Mouse (Mus musculus) brain, embryonic 14.5 days (tissue): Measurements from ENCODE around the gene Zfp882.

Experiments used
- CTCF ChIP-seq: fragments of 200-500 bp; IDR thresholded peaks from 2 replicates; pipeline ENCODE4 v1.5.1; 2012; ENCODE audit warnings: inconsistent platforms, mild to moderate bottlenecking, moderate library complexity, borderline replicate concordance; ENCODE audit not compliant: insufficient read depth, insufficient read length; ENCODE audit errors: extremely low read depth
- POLR2A ChIP-seq: fragments of 200-500 bp; IDR thresholded peaks from 2 replicates; pipeline ENCODE4 v1.6.1; 2012; ENCODE audit warnings: mild to moderate bottlenecking, inconsistent platforms, borderline replicate concordance; ENCODE audit not compliant: poor library complexity, insufficient read depth, insufficient read length, severe bottlenecking; ENCODE audit errors: extremely low read depth

DNA sequence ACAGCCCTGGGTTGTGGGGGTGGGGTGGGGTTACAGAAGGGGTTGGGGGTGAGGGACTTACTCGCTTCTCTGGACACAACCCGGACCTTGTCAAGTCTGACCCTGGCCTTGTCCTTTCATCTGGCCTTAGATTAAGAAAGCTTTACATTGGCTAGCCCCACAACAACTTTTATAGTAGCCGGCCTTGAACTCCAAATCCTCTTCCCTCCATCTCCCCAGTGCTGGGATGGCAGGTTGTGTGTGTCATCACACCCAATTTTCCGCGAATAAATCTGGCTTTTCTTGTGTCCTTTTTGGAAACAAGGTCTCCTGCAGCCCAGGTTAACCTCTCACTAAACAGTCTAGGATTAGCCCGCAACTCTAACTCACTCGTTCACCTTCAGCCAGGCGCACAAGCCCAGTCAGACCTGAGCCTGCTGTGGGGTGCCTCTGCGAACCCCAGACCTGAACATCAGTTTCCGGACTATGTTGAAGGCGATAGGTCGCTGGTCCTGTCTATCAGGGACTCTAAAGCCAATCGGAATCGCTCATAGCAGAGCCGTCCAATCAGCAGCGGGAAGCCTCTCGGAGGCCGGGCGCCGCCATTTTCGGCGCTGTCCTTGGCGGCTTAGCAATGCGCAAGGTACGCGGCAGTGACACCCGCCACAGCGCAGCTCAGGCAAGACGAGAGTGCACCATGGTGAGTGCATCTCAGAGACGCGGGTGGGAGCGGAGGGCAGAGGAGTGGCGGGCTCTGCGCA lies 42.2 kb downstream of the Zfp882 start, which contains the start of gene Zfp961:
- no peak for TF ChIP-seq CTCF
- TF ChIP-seq POLR2A: peak; percentile 39; the same call in 1 of the 2 replicates
